Mouse (Mus musculus) kidney, embryonic 16.5 days (tissue): ENCODE measurements around the gene Chil5. TPM values are rescaled to one million over a fixed set of nuclear protein-coding genes. Genes with fewer than 3 reads are reported as not detected.

Experiments
- polyA plus RNA-seq: library from polyadenylated mRNA; unstranded; fragments of >200 nt; fragmentation: Nextera tagmentation; extraction: Ambion mirVana; gene quantifications from 2 replicates; pipeline ENCODE4 v1.2.1, GENCODE M21; 2015

The Chil5 gene
- polyA plus RNA-seq, 1 experiment from 2014 or later, result not detected

Other genes with a start within 250 kb of the Chil5 start
- gene Rap1a, start 231.5 kb downstream of the Chil5 start, polyA plus RNA-seq, result 99.3 and 104 TPM in 2 replicates
- not detected in 2 replicates for gene Adora3, start 162.0 kb downstream of the Chil5 start, polyA plus RNA-seq
- not detected in 2 replicates for gene Tmigd3, start 161.9 kb downstream of the Chil5 start, polyA plus RNA-seq
- gene I830077J02Rik, start 100.2 kb downstream of the Chil5 start, polyA plus RNA-seq, result 0.40 and 0.62 TPM in 2 replicates
- gene Wdr77, start 73.4 kb downstream of the Chil5 start, polyA plus RNA-seq, result 157 and 161 TPM in 2 replicates
- 535 and 587 TPM in 2 replicates for gene Atp5f1, start 72.7 kb downstream of the Chil5 start, polyA plus RNA-seq
- 1.3 and 1.7 TPM in 2 replicates for gene Ovgp1, start 59.1 kb downstream of the Chil5 start, polyA plus RNA-seq
- gene Pifo, start 18.2 kb downstream of the Chil5 start, polyA plus RNA-seq, result 0.24 and 0.33 TPM in 2 replicates
- not detected in 2 replicates for gene Chia1, start 80.4 kb upstream of the Chil5 start, polyA plus RNA-seq
- 0.15 and 0.21 TPM in 2 replicates for gene Chil3, start 134.8 kb upstream of the Chil5 start, polyA plus RNA-seq
- 0.66 and 0.95 TPM in 2 replicates for gene Chil4, start 186.7 kb upstream of the Chil5 start, polyA plus RNA-seq